Mouse (Mus musculus) neural tube, embryonic 15.5 days (tissue): ENCODE results near the gene Chka. TPM values are rescaled to one million over a fixed set of nuclear protein-coding genes. Genes with fewer than 3 reads are reported as not detected.
A peak's percentile ranks its signal among the peaks of the same experiment; 100 is the strongest.

ENCODE experiments used
- ATAC-seq: fragments of 200-750 bp; cut with Nextera tagmentation; 2 replicates; pipeline ENCODE4 v1.8.0; 2017; ENCODE audit warnings: mild to moderate bottlenecking, moderate TSS enrichment, moderate library complexity; ENCODE audit not compliant: low FRiP score
- H3K27ac ChIP-seq: fragments of 300-500 bp; sonication (generic); replicated peaks from 2 replicates; pipeline ENCODE4 v1.5.1; 2015; ENCODE audit warnings: mild to moderate bottlenecking, inconsistent platforms
- H3K27me3 ChIP-seq: fragments of 300-500 bp; sonication (generic); replicated peaks from 2 replicates; pipeline ENCODE4 v1.6.1; 2015; ENCODE audit warnings: inconsistent platforms
- H3K36me3 ChIP-seq: fragments of 300-500 bp; sonication (generic); 2 replicates; pipeline ENCODE4 v1.6.1; 2015; ENCODE audit warnings: inconsistent platforms
- H3K4me1 ChIP-seq: fragments of 300-500 bp; sonication (generic); 2 replicates; pipeline ENCODE4 v1.6.1; 2015; ENCODE audit warnings: inconsistent platforms
- H3K4me2 ChIP-seq: fragments of 300-500 bp; sonication (generic); 2 replicates; pipeline ENCODE4 v1.6.1; 2015; ENCODE audit warnings: inconsistent platforms, mild to moderate bottlenecking, moderate library complexity
- H3K4me3 ChIP-seq: fragments of 300-500 bp; sonication (generic); replicated peaks from 2 replicates; pipeline ENCODE4 v1.5.1; 2015; ENCODE audit warnings: mild to moderate bottlenecking, inconsistent platforms
- H3K9ac ChIP-seq: fragments of 300-500 bp; sonication (generic); replicated peaks from 2 replicates; pipeline ENCODE4 v1.6.1; 2015; ENCODE audit warnings: mild to moderate bottlenecking, inconsistent platforms
- H3K9me3 ChIP-seq: fragments of 300-500 bp; sonication (generic); replicated peaks from 2 replicates; pipeline ENCODE4 v1.6.1; 2016; ENCODE audit warnings: inconsistent platforms
- WGBS: fragments of 180-500 bp; shearing (Covaris S2); methylation state at CpG from one replicate; pipeline ENCODE4 v1.1.7; 2015; ENCODE audit warnings: mixed read lengths; 5-methylcytosine and 5-hydroxymethylcytosine counted together
- polyA plus RNA-seq: library from polyadenylated mRNA; unstranded; fragments of >200 nt; fragmentation: Nextera tagmentation; extraction: Ambion mirVana; gene quantifications from 2 replicates; pipeline ENCODE4 v1.2.1, GENCODE M21; 2015

The Chka gene
- polyA plus RNA-seq, 1 experiment from 2014 or later = 68.7 TPM

DNA sequence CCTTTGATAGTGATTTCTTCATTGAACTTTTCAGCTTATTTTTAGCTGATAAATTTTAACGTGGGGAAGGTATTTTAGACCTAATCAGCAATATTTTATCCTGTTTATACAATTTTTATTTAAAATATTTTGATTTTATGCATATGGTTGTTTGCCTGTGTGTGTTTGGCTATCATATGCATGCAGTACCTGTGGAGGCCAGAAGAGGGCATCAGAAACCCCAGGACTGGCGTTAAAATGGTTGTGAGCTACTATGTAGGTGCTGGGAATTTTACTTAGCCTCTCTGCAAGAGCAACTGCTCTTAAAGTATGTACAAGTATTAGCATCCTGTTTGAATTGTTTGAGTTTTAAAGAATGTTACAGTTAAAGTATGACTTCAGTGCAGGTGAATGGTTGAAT lies 13.4 kb downstream of the Chka start:
- Histone ChIP-seq H3K27me3 (no peaks in the 10 kb centered on the region), H3K9me3 (no peaks in the 10 kb centered on the region), H3K9ac (no peak overlapping the region), H3K4me2 (no peak overlapping the region), H3K4me3 (no peak overlapping the region), H3K36me3 (peaks cover 8% of the 10 kb centered on the region; the same call in 1 of the 2 replicates), H3K27ac (no peak overlapping the region), H3K4me1 (no peaks in the 10 kb centered on the region; the same call in 1 of the 2 replicates)
- no peak for ATAC-seq
- WGBS = 86% methylated on average over 2 of the region's 2 CpGs

DNA sequence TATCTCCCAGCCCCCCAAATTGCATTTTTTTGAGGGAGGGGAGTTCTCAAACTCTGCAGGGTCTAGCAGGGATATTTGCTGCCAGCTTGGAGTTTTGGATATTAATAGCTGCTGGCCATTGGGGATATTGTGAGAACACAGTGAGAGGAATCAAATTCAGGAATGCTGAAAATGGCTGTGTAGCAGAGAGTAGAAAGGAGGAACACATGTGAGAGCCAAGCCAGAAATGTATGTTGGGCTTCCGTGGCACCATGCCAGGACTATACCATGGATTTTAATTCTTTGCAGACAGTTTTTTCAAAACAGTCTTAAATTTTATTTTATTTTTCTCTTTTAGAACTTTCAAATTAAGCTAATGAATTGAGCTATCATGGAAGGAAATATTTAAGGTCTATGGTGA lies 16.7 kb downstream of the Chka start:
- no peak overlapping the region for H3K27ac ChIP-seq
- no peaks in the 10 kb centered on the region for H3K9me3 ChIP-seq
- WGBS = 93% methylated on average over 1 of the region's 1 CpGs
- ATAC-seq = no peak
- H3K27me3 ChIP-seq = no peaks in the 10 kb centered on the region
- no peak overlapping the region for H3K4me2 ChIP-seq
- no peak overlapping the region for H3K9ac ChIP-seq
- H3K36me3 ChIP-seq = peaks cover 3% of the 10 kb centered on the region; the same call in 1 of the 2 replicates
- no peak overlapping the region for H3K4me3 ChIP-seq
- H3K4me1 ChIP-seq = peaks cover 3% of the 10 kb centered on the region; the same call in 1 of the 2 replicates

DNA sequence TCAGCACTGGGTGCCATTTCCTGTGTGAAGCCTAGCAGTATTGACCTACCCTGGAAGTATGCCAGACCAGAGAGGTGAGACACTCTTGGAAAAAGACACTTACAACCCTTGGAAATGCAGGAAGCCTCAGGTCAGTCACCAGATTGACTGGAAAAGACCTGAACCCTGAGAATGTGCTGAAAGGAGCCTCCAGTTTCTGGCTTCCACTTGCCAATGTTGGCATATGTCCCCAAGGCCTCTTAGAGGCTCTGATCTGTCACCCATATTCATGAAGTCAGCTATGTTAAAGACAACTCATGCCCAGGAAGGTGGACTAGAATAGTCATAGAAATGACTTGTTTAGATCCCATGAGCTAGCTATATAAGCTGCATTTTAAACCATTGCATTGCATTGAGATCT lies 19.9 kb downstream of the Chka start:
- Histone ChIP-seq H3K4me1 (peaks cover 3% of the 10 kb centered on the region; the same call in 1 of the 2 replicates), H3K36me3 (no peaks in the 10 kb centered on the region; the same call in 1 of the 2 replicates), H3K27me3 (no peaks in the 10 kb centered on the region), H3K9me3 (no peaks in the 10 kb centered on the region), H3K4me2 (no peak overlapping the region), H3K4me3 (no peak overlapping the region), H3K27ac (no peak overlapping the region), H3K9ac (no peak overlapping the region)
- ATAC-seq = no peak

DNA sequence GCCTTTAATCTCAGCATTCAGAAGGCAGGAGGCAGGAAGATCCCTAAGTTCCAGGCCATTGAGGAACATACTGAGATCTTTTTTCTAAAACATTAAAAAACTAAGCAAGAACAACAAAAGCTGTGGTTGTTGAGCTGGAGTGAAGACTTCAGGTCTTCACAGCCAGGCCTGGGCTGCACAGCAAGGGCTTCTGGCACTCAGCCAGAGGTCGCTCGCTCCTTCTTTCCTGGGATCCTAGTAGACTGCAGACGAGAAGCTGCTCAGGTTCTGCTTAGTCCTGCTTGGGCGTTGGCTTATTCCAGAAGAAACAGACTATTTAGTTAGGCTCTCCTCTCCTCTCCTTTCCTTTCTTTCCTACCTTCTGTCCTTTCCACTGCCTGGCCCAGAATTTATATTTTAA lies 20.8 kb downstream of the Chka start:
- Histone ChIP-seq H3K27me3 (no peaks in the 10 kb centered on the region), H3K27ac (no peak overlapping the region), H3K4me3 (no peak overlapping the region), H3K36me3 (peaks cover 2% of the 10 kb centered on the region; the same call in 1 of the 2 replicates), H3K9ac (no peak overlapping the region), H3K4me1 (peaks cover 3% of the 10 kb centered on the region; the same call in 1 of the 2 replicates), H3K4me2 (no peak overlapping the region), H3K9me3 (no peaks in the 10 kb centered on the region)
- WGBS = 70% methylated on average over 4 of the region's 4 CpGs
- no peak for ATAC-seq

DNA sequence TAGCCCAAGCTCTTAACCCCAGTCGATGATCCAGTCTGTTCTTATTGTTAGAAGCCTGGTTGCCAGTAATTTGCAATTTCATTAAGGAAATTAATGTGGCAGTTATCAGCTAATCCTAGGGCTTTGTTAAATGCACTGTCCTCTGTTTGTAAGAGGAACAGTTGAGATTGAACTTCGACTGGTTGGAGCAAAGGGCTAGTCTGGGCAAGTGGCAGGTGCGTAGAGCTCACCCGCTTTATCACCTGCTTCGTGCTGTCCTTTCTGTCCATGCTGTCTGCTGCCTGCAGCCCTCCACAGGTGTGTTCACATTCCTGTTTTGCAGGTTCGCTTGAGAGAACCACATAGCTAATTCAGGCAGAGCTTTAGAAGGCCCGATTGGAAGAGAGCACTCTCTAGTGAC lies 23.5 kb downstream of the Chka start:
- H3K4me1 ChIP-seq = 0 out of 2 replicates have a peak, but pooled peaks cover 3% of the 10 kb centered on the region
- H3K4me3 ChIP-seq = no peak overlapping the region
- H3K9me3 ChIP-seq = no peaks in the 10 kb centered on the region
- WGBS = 92% methylated on average over 7 of the region's 7 CpGs
- no peak overlapping the region for H3K4me2 ChIP-seq
- H3K27ac ChIP-seq = no peak overlapping the region
- H3K27me3 ChIP-seq = no peaks in the 10 kb centered on the region
- H3K36me3 ChIP-seq = peaks cover 2% of the 10 kb centered on the region; the same call in 1 of the 2 replicates
- ATAC-seq = no peak
- no peak overlapping the region for H3K9ac ChIP-seq

DNA sequence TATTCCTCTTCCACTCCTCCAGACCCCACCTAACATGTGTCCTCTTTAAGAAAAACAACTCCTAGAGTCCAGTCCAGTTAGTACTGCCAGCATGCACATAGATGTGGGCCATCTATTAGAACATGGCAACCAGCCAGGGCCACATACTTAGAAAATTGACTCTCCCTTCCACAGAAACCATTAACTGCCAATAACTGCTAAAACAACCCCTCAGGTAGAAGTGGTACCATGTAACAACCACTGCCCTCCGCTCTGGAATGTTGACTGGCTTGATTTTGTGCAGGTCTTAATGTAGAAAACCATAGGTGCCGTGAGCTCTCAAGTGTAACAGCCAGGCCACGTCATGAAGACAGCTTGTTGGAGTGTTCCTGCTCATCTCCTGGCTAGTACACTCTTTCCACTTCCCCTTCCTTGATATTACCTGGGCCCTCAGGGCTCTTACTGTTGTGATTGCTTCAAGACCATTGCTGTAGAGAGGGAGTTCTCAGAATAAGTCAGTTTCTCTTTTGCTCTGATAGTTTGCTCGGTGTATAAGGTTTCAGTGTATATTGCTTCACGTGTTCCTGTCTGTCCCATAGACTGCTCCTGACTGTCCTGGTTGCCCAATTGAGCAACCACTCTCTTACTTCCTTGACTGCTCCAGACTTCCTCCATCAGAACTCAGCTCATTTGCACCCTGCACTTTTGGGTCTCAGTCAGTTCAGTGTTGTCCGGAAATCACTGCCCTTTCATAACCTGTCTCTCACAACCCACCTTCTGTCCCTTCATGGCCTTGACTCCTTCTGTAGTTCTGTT lies 28.7 kb downstream of the Chka start:
- Histone ChIP-seq H3K4me3 (no peak overlapping the region), H3K4me2 (no peak overlapping the region), H3K36me3 (peaks cover 7% of the 10 kb centered on the region), H3K9ac (no peak overlapping the region), H3K9me3 (no peaks in the 10 kb centered on the region), H3K27me3 (no peaks in the 10 kb centered on the region), H3K27ac (no peak overlapping the region), H3K4me1 (no peaks in the 10 kb centered on the region)
- no peak for ATAC-seq
- WGBS = 91% methylated on average over 6 of the region's 6 CpGs

DNA sequence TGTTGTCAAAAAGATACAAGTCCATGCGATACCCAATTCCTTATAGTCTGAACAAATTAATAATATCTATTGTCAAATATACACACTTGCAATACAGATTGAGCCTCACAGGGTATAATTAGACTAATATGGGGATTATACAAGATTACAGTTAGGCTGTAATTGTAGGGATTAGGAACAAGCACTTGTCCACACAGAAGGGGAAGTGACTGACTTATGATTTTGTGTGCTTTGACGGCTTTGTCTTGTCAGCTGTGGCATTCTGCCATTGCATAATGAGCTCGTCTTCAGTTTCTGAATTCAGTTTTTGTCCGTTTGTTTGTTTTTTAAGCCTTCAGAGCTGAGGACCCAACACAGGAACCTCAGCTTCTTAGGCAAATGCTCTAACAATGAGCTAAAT lies 30.6 kb downstream of the Chka start:
- WGBS = 81% methylated on average over 4 of the region's 4 CpGs
- ATAC-seq = no peak

DNA sequence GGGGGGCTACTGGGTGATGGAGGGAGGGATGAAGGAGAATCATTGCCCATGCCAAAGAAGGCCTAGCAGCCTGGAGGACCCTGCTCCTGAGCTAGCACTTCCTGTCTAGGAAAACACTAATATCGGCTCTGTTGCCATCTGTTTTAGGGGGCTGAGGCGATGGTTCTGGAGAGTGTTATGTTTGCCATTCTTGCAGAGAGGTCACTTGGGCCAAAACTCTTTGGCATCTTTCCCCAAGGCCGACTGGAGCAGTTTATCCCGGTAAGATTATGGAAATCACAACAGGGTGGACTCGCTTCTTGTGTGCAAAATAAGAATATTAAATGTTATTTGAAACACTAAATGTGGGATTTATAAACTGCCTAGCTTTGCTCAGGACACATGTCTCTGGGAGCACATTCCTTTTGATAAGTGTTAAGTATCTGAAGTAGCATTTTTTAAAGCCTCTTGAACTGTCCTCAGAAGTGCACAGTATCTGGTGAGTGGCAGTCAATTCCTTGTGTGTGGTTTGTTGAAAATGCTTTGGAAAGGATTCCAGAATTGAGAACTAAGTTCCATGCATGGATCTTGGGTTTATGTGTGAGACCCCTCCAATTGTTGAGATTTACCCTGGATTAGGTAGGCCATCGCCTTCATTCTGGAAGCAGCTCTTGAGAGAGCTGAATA lies 32.9 kb downstream of the Chka start:
- H3K27ac ChIP-seq = no peak overlapping the region
- 91% methylated on average over 6 of the region's 6 CpGs for WGBS
- no peak overlapping the region for H3K4me3 ChIP-seq
- no peaks in the 10 kb centered on the region for H3K9me3 ChIP-seq
- H3K4me2 ChIP-seq = no peak overlapping the region
- ATAC-seq = no peak
- no peaks in the 10 kb centered on the region for H3K27me3 ChIP-seq
- H3K9ac ChIP-seq = no peak overlapping the region
- H3K4me1 ChIP-seq = no peaks in the 10 kb centered on the region
- peaks cover 40% of the 10 kb centered on the region for H3K36me3 ChIP-seq

More for the DNA sequence above, 30.6 kb downstream of the Chka start:
- Histone ChIP-seq H3K4me3 (no peak overlapping the region), H3K9me3 (no peaks in the 10 kb centered on the region), H3K4me2 (no peak overlapping the region), H3K9ac (no peak overlapping the region), H3K4me1 (no peaks in the 10 kb centered on the region), H3K36me3 (peaks cover 24% of the 10 kb centered on the region), H3K27ac (no peak overlapping the region), H3K27me3 (no peaks in the 10 kb centered on the region)

DNA sequence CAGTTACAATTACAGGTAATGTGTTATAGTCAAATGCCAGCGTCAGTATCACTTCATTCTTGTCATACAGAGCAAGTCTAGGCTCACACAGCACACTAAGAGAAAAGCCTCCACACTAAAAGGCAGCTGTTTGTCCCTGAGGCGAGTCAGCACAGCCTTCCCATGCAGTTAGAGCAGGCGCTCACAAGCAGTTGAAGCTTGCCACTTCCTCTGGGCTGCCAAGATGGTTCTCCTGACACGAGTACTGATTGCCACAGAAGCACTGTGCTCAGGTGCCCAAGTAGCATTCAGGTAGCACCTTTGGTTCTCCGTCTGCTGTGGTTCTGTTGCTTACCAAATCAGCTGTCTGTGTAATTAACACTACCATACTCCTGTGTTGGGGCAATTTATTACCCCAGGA lies 37.5 kb downstream of the Chka start:
- Histone ChIP-seq H3K27me3 (no peaks in the 10 kb centered on the region), H3K9ac (no peak overlapping the region), H3K36me3 (peaks cover 77% of the 10 kb centered on the region), H3K9me3 (no peaks in the 10 kb centered on the region), H3K4me3 (no peak overlapping the region), H3K4me1 (no peaks in the 10 kb centered on the region), H3K4me2 (no peak overlapping the region), H3K27ac (no peak overlapping the region)
- WGBS = 84% methylated on average over 5 of the region's 5 CpGs
- ATAC-seq = no peak

DNA sequence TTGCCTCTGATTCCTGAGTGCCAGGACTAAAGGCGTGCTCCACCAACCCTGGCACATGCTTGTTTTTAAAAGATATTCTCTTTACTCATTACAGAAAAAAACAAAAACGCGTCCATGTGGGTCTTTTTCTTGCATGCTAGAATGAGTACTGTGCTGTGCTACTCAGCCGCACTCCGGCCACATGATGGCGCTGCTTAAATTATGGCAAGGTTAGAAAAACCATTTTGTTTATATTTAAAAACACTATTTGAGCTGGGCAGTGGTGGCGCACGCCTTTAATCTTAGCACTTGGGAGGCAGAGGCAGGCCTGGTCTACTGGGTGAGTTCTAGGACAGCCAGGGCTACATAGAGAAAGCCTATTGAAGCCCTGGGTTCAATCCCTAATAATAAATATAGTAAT lies 38.6 kb downstream of the Chka start:
- H3K27ac ChIP-seq = no peak overlapping the region
- no peak for ATAC-seq
- no peaks in the 10 kb centered on the region for H3K9me3 ChIP-seq
- 89% methylated on average over 8 of the region's 8 CpGs for WGBS
- H3K36me3 ChIP-seq = peaks cover 80% of the 10 kb centered on the region
- no peaks in the 10 kb centered on the region for H3K27me3 ChIP-seq
- no peak overlapping the region for H3K4me2 ChIP-seq
- no peak overlapping the region for H3K9ac ChIP-seq
- H3K4me1 ChIP-seq = 0 out of 2 replicates have a peak, but pooled peaks cover 2% of the 10 kb centered on the region
- no peak overlapping the region for H3K4me3 ChIP-seq

DNA sequence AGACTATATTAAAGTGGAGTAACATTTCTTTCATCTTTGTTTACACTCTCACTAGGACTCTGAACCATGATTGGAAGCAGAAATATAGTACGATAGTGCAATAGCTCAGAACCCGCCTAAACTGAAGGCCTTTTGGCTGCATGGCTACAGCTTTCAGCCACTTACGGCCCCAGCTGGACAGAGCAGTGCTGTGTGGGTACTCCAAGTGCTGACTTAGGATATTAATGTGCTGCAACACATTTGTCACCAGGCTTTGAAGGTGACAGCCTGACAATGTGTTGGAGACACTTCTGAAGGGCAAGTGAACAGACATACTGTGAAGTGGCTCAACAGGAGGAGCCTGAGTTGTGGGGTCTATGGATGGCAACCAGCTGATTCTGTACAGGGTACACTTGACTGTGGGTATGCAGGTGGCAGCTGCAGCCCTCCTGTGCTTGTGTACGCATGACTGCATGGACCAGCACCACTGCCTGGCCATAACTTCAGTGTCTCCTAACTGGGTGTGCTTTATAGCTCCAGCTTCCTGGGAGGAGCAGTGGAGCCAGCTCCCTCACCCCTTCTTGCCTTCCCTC lies 42.1 kb downstream of the Chka start:
- Histone ChIP-seq H3K9me3 (no peaks in the 10 kb centered on the region), H3K36me3 (peaks cover 72% of the 10 kb centered on the region), H3K9ac (no peak overlapping the region), H3K4me1 (0 out of 2 replicates have a peak, but pooled peaks cover 14% of the 10 kb centered on the region), H3K4me3 (no peak overlapping the region), H3K27me3 (no peaks in the 10 kb centered on the region), H3K4me2 (no peak overlapping the region), H3K27ac (no peak overlapping the region)
- no peak for ATAC-seq
- WGBS = 86% methylated on average over 4 of the region's 4 CpGs

DNA sequence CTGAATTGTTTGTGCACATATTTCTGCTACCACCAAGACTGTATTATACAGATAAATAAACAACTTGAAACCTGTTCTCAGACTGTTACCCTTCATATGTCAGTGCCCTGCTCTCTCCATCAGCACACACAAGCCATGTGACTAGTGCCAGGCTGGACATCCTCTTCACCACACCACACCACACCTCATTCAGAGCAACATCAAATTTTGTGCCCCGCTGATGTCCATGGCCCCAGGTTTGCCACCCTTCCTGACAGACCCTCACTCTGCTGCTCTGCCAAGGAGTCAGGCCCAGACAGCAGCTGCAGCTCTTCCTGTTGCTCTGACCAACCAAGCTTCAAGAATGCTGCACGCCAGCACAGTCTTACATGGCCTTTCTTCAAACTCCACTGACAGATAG lies 42.7 kb downstream of the Chka start:
- Histone ChIP-seq H3K36me3 (peaks cover 65% of the 10 kb centered on the region), H3K4me3 (no peak overlapping the region), H3K4me2 (no peak overlapping the region), H3K27me3 (no peaks in the 10 kb centered on the region), H3K9ac (no peak overlapping the region), H3K27ac (peak overlapping the region; percentile 71), H3K9me3 (no peaks in the 10 kb centered on the region), H3K4me1 (0 out of 2 replicates have a peak, but pooled peaks cover 14% of the 10 kb centered on the region)
- ATAC-seq = no peak
- WGBS = 83% methylated on average over 2 of the region's 2 CpGs
